Mouse (Mus musculus): ENCODE measurements around the gene Dpyd.

DNA sequence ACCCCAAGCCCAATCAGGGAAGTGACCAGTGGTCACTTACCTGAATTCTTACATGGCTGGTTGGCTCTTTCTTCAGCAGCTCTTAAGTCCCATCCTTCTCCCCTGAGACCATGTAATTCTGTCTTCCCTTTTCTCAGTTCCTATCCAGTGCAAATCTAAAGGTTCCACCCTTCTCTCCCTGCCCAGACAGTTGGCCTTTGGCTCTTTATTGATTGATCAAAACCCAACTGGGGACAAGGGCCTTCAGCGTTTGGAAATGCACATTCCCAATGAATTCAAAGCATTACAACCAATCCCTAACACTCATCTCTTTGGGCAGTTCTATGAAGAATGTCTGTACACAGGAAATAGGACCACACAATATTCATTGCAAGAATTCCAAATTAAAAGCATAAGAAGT is 251.0 kb downstream of the Dpyd start:
- TF ChIP-seq CTCF (IDR thresholded peaks at IDR 0.05; ENCODE audit: low read depth) (no peak), EP300 (optimal IDR thresholded peaks at IDR 0.05) (no peak)

Data from stomach, postnatal 0 days (tissue).